Mouse (Mus musculus) heart, embryonic 16.5 days (tissue): ENCODE measurements around the gene Syt2. TPM values are rescaled to one million over a fixed set of nuclear protein-coding genes. Genes with fewer than 3 reads are reported as not detected.
A peak's percentile ranks its signal among the peaks of the same experiment; 100 is the strongest.

Source experiments
- ATAC-seq: fragments of 200-750 bp; cut with Nextera tagmentation; replicated peaks from 2 replicates; pipeline ENCODE4 v1.8.0; 2017; ENCODE audit warnings: moderate number of reproducible peaks; ENCODE audit not compliant: insufficient read depth, low FRiP score; ENCODE audit errors: extremely low read depth
- H3K27ac ChIP-seq: fragments of 300-500 bp; sonication (generic); 2 replicates; pipeline ENCODE4 v1.5.1; 2014; ENCODE audit warnings: mild to moderate bottlenecking, low read length, control low read depth, moderate library complexity
- H3K27me3 ChIP-seq: fragments of 300-500 bp; sonication (generic); 2 replicates; pipeline ENCODE4 v1.6.1; 2014; ENCODE audit warnings: low read length, mixed read lengths; ENCODE audit not compliant: control insufficient read depth, insufficient read depth
- H3K36me3 ChIP-seq: fragments of 300-500 bp; sonication (generic); 2 replicates; pipeline ENCODE4 v1.6.1; 2014; ENCODE audit not compliant: control insufficient read depth, insufficient read depth
- H3K4me1 ChIP-seq: fragments of 300-500 bp; sonication (generic); 2 replicates; pipeline ENCODE4 v1.6.1; 2014; ENCODE audit warnings: low read length, mixed read lengths; ENCODE audit not compliant: control insufficient read depth, insufficient read depth
- H3K4me2 ChIP-seq: fragments of 300-500 bp; sonication (generic); 2 replicates; pipeline ENCODE4 v1.6.1; 2014; ENCODE audit warnings: low read depth, mild to moderate bottlenecking, control low read depth, low read length
- H3K4me3 ChIP-seq: fragments of 300-500 bp; sonication (generic); 2 replicates; pipeline ENCODE4 v1.5.1; 2014; ENCODE audit warnings: mild to moderate bottlenecking, control low read depth, low read length
- H3K9ac ChIP-seq: fragments of 300-500 bp; sonication (generic); 2 replicates; pipeline ENCODE4 v1.6.1; 2014; ENCODE audit warnings: low read length, control low read depth
- H3K9me3 ChIP-seq: fragments of 300-500 bp; sonication (generic); replicated peaks from 2 replicates; pipeline ENCODE4 v1.6.1; 2016; ENCODE audit warnings: low read length; ENCODE audit not compliant: control insufficient read depth
- WGBS: fragments of 180-500 bp; shearing (Covaris S2); extraction: QIAGEN DNeasy Blood & Tissue Kit; methylation state at CpG from one replicate; pipeline ENCODE4 v1.1.7; 2014; 5-methylcytosine and 5-hydroxymethylcytosine counted together
- polyA plus RNA-seq: library from polyadenylated mRNA; unstranded; fragments of >200 nt; fragmentation: Nextera tagmentation; extraction: Ambion mirVana; gene quantifications from 2 replicates; pipeline ENCODE4 v1.2.1, GENCODE M21; 2015

The Syt2 gene
- polyA plus RNA-seq, 1 experiment from 2014 or later, result 0.17 TPM

GRCm38 (mm10) chr1:134790716-134791439 is 144.4 kb downstream of the Syt2 start:
- H3K4me1 ChIP-seq, result peaks cover 26% of the 10 kb centered on the region
- H3K4me3 ChIP-seq, result no peak overlapping the region
- H3K9me3 ChIP-seq, result no peaks in the 10 kb centered on the region
- ATAC-seq, result no peak
- no peak overlapping the region for H3K9ac ChIP-seq
- WGBS, result 76% methylated on average over 2 of the region's 2 CpGs
- no peaks in the 10 kb centered on the region for H3K27me3 ChIP-seq
- no peak overlapping the region for H3K27ac ChIP-seq
- no peaks in the 10 kb centered on the region for H3K36me3 ChIP-seq
- H3K4me2 ChIP-seq, result no peak overlapping the region

DNA sequence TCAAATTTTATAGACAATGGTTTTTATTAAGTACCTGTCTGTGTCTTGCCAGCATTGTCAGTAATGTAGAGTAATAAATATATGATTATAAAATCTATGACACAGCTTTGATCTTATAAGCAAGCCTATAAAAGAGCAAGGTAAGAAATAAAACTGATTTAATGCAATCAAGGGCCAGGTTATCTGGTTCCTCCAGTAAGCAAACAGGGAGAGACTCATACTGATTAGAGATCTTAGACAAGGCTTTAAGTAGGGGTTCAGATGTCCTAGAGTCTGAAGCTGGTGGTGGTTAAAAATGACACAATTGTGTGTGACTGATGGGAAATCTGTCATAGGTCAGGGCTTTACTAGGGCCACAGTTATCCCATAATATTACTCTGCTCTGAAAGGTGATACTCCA is 145.0 kb downstream of the Syt2 start:
- H3K36me3 ChIP-seq, result no peaks in the 10 kb centered on the region
- no peak overlapping the region for H3K27ac ChIP-seq
- H3K4me1 ChIP-seq, result peaks cover 25% of the 10 kb centered on the region
- no peak overlapping the region for H3K4me2 ChIP-seq
- H3K9me3 ChIP-seq, result no peaks in the 10 kb centered on the region
- ATAC-seq, result no peak
- H3K4me3 ChIP-seq, result no peak overlapping the region
- no peak overlapping the region for H3K9ac ChIP-seq
- H3K27me3 ChIP-seq, result no peaks in the 10 kb centered on the region

DNA sequence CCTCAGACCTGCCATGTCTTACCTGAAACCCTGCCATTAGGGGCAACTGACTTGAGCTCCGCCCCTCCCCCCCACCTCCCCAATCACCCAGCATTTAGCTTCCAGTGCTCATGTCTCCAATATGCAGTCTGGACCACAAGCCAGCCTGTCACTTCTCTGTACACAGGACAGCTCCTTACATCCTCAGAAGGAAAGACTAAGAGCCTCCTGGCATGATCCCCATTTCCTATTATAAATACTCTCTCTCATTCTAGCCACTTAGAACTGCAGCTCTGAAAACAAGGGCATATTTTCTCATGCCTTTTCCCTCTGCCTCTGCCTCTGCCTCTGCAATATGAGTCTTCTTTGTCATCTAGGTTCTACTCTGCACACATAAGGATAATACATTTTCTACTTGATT is 149.6 kb downstream of the Syt2 start:
- Histone ChIP-seq H3K9ac (no peak overlapping the region), H3K27me3 (no peaks in the 10 kb centered on the region), H3K36me3 (peaks cover 8% of the 10 kb centered on the region), H3K4me3 (no peak overlapping the region), H3K9me3 (no peaks in the 10 kb centered on the region), H3K4me1 (peaks cover 10% of the 10 kb centered on the region), H3K27ac (no peak overlapping the region), H3K4me2 (no peak overlapping the region)
- ATAC-seq, result no peak
- 100% methylated on average over 1 of the region's 1 CpGs for whole genome bisulfite sequencing

DNA sequence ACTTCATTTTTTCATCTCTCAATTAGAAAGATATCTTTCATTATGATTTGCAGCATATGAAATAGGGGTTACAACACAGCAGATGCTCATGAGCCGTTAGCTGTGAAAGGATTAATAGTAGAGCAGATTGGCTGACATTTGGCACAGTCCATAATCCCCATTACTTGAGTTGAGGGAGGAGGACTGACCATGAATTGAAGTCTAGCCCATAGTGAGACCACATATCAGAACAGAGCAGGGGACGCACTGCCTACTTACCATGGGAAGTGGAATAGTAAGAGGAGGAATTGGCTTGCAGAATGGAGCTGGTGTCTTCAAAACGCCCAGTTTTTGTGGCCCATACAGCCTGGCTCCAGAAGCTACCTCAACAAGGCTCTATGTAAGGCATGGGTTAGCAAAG is 150.1 kb downstream of the Syt2 start:
- Histone ChIP-seq H3K4me1 (peaks cover 11% of the 10 kb centered on the region), H3K36me3 (peaks cover 8% of the 10 kb centered on the region), H3K9me3 (no peaks in the 10 kb centered on the region), H3K4me2 (no peak overlapping the region), H3K27me3 (no peaks in the 10 kb centered on the region), H3K9ac (no peak overlapping the region), H3K27ac (no peak overlapping the region), H3K4me3 (no peak overlapping the region)
- 80% methylated on average over 3 of the region's 3 CpGs for WGBS
- ATAC-seq, result no peak

- H3K9ac ChIP-seq, result peak overlapping the region; percentile 18
These were observed 155.3 kb downstream of the Syt2 start for GRCm38 (mm10) chr1:134801758-134802157.

GRCm38 (mm10) chr1:134803286-134804117 is 157.0 kb downstream of the Syt2 start:
- peak overlapping the region; percentile 70 for H3K4me2 ChIP-seq
- peaks cover 3% of the 10 kb centered on the region for H3K36me3 ChIP-seq
- WGBS, result 20% methylated on average over 16 of the region's 16 CpGs
- H3K27ac ChIP-seq, result peak overlapping the region; percentile 91
- H3K4me1 ChIP-seq, result peaks cover 43% of the 10 kb centered on the region
- ATAC-seq, result peak; percentile 77
- H3K27me3 ChIP-seq, result no peaks in the 10 kb centered on the region
- H3K9ac ChIP-seq, result peak overlapping the region; percentile 60
- no peaks in the 10 kb centered on the region for H3K9me3 ChIP-seq
- H3K4me3 ChIP-seq, result peak overlapping the region; percentile 52

More at GRCm38 (mm10) chr1:134801758-134802157, 155.3 kb downstream of the Syt2 start:
- Histone ChIP-seq H3K4me3 (peak overlapping the region; percentile 52), H3K4me1 (peaks cover 36% of the 10 kb centered on the region), H3K9me3 (no peaks in the 10 kb centered on the region), H3K27ac (peak overlapping the region; percentile 52; the same call in 1 of the 2 replicates), H3K27me3 (no peaks in the 10 kb centered on the region), H3K36me3 (peaks cover 8% of the 10 kb centered on the region), H3K4me2 (peak overlapping the region; percentile 70)
- no peak for ATAC-seq
- WGBS, result 79% methylated on average over 7 of the region's 7 CpGs

GRCm38 (mm10) chr1:134804373-134804772 is 157.9 kb downstream of the Syt2 start:
- Histone ChIP-seq H3K9ac (peak overlapping the region; percentile 60), H3K4me2 (peak overlapping the region; percentile 70), H3K36me3 (no peaks in the 10 kb centered on the region), H3K9me3 (no peaks in the 10 kb centered on the region), H3K27me3 (no peaks in the 10 kb centered on the region), H3K4me1 (peaks cover 43% of the 10 kb centered on the region), H3K27ac (peak overlapping the region; percentile 91), H3K4me3 (no peak overlapping the region)
- WGBS, result 36% methylated on average over 5 of the region's 5 CpGs
- ATAC-seq, result no peak

DNA sequence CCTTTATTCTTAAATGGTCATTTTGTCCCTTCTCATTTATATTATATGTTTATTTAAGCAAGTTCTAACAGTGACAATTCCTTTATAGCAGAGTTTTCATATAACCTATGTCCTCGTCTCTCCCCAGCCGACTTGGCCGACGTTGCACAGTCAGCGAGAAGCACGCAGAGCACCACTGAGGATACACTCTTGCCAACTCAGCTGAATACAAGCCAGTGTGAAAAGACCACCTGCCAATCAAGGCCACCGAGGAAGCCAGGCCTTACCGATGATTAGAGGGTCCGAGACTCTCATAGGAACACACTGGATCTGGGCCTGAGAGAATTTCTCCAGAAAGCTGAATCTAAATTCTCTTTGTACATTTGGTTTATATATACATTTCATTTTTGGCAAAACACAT is 159.0 kb downstream of the Syt2 start:
- 0 out of 2 replicates have a peak overlapping the region, but pooled peaks have one; percentile 13 for H3K27ac ChIP-seq

More for the DNA sequence above, 159.0 kb downstream of the Syt2 start:
- H3K36me3 ChIP-seq, result no peaks in the 10 kb centered on the region
- H3K4me2 ChIP-seq, result no peak overlapping the region
- H3K9me3 ChIP-seq, result no peaks in the 10 kb centered on the region
- H3K4me1 ChIP-seq, result peaks cover 43% of the 10 kb centered on the region
- no peaks in the 10 kb centered on the region for H3K27me3 ChIP-seq
- H3K9ac ChIP-seq, result no peak overlapping the region
- ATAC-seq, result no peak
- no peak overlapping the region for H3K4me3 ChIP-seq
- WGBS, result 73% methylated on average over 9 of the region's 9 CpGs
